Comparison of ENCODE assay signal across 7 mouse cellular contexts in genomic region chr4:152087211-152088081, GRCm38 (mm10). TPM values are rescaled to one million over a fixed set of nuclear protein-coding genes. Genes with fewer than 3 reads are reported as not detected.
DNase-seq lines count a peak whose midpoint lies in the region; ATAC-seq lines count a peak whose summit lies in the region.

No protein-coding gene starts in this region.

- H3K27ac ChIP-seq in neural tube, embryonic 11.5 days (ENCODE audit: low read depth, low read length) = no peak overlapping the region
- no peak overlapping the region; the same call in 1 of the 2 replicates for H3K27ac ChIP-seq in forebrain, embryonic 12.5 days
- no peak overlapping the region for H3K27ac ChIP-seq in liver, embryonic 11.5 days (ENCODE audit: low read depth, low read length)
- peak overlapping the region; percentile 58; the same call in 1 of the 2 replicates for H3K27ac ChIP-seq in stomach, embryonic 16.5 days (ENCODE audit: low read length)

- H3K4me1 ChIP-seq in neural tube, embryonic 11.5 days (ENCODE audit: control insufficient read depth, insufficient read depth, low read length) = peaks cover 14% of the 10 kb centered on the region
- H3K4me1 ChIP-seq in forebrain, embryonic 12.5 days = peaks cover 28% of the 10 kb centered on the region
- H3K4me1 ChIP-seq in liver, embryonic 11.5 days (replicated peaks; ENCODE audit: control insufficient read depth, insufficient read depth, low read length) = peaks cover 26% of the 10 kb centered on the region
- peaks cover 15% of the 10 kb centered on the region for H3K4me1 ChIP-seq in stomach, embryonic 16.5 days (ENCODE audit: control insufficient read depth, insufficient read depth, low read length)

- DNase-seq in neural tube, embryonic 11.5 days (ENCODE audit: low spot score) = no peak
- DNase-seq in neural tube, embryonic 10.5 days (ENCODE audit: extremely low spot score, low spot score) = no peak
- no peak for DNase-seq in liver, embryonic 11.5 days (ENCODE audit: low spot score)
- no peak for DNase-seq in right cerebral cortex, postnatal 36 days (ENCODE audit: low spot score in 2 of 2)
- DNase-seq in cerebellum, adult 9-11 months = no peak

- H3K36me3 ChIP-seq in neural tube, embryonic 11.5 days (ENCODE audit: control insufficient read depth, insufficient read depth, low read length) = no peaks in the 10 kb centered on the region
- no peaks in the 10 kb centered on the region for H3K36me3 ChIP-seq in forebrain, embryonic 12.5 days (replicated peaks)
- no peaks in the 10 kb centered on the region for H3K36me3 ChIP-seq in liver, embryonic 11.5 days (ENCODE audit: control insufficient read depth, insufficient read depth, low read length)
- H3K36me3 ChIP-seq in stomach, embryonic 16.5 days (ENCODE audit: control insufficient read depth, insufficient read depth, low read length) = no peaks in the 10 kb centered on the region

- H3K9me3 ChIP-seq in neural tube, embryonic 11.5 days (ENCODE audit: control insufficient read depth, low read length) = no peaks in the 10 kb centered on the region
- H3K9me3 ChIP-seq in forebrain, embryonic 12.5 days = no peaks in the 10 kb centered on the region
- H3K9me3 ChIP-seq in liver, embryonic 11.5 days (ENCODE audit: control insufficient read depth, low read length) = no peaks in the 10 kb centered on the region
- H3K9me3 ChIP-seq in stomach, embryonic 16.5 days (replicated peaks; ENCODE audit: control insufficient read depth, low read length) = no peaks in the 10 kb centered on the region; the same call in 1 of the 2 replicates

- H3K27me3 ChIP-seq in neural tube, embryonic 11.5 days (ENCODE audit: control insufficient read depth, insufficient read depth, low read length) = no peaks in the 10 kb centered on the region
- peaks cover 3% of the 10 kb centered on the region for H3K27me3 ChIP-seq in forebrain, embryonic 12.5 days
- no peaks in the 10 kb centered on the region for H3K27me3 ChIP-seq in liver, embryonic 11.5 days (replicated peaks; ENCODE audit: control insufficient read depth, insufficient read depth, low read length)
- no peaks in the 10 kb centered on the region for H3K27me3 ChIP-seq in stomach, embryonic 16.5 days (ENCODE audit: control insufficient read depth, insufficient read depth, low read length)

- peak overlapping the region; percentile 89 for H3K4me2 ChIP-seq in neural tube, embryonic 11.5 days (ENCODE audit: low read depth)
- peak overlapping the region; percentile 88 for H3K4me2 ChIP-seq in forebrain, embryonic 12.5 days
- H3K4me2 ChIP-seq in liver, embryonic 11.5 days = peak overlapping the region; percentile 92
- peak overlapping the region; percentile 88 for H3K4me2 ChIP-seq in stomach, embryonic 16.5 days (ENCODE audit: low read depth, low read length)

- ATAC-seq in neural tube, embryonic 11.5 days (ENCODE audit: insufficient read depth, low FRiP score, low TSS enrichment) = no peak; the same call in 1 of the 2 replicates
- ATAC-seq in forebrain, embryonic 12.5 days (ENCODE audit: low FRiP score) = peak; percentile 37; the same call in 1 of the 2 replicates
- peak; percentile 11; the same call in 1 of the 2 replicates for ATAC-seq in liver, embryonic 11.5 days (replicated peaks; ENCODE audit: low FRiP score)
- ATAC-seq in stomach, embryonic 16.5 days (ENCODE audit: insufficient read depth, low FRiP score) = no peak

- peak overlapping the region; percentile 84 for H3K9ac ChIP-seq in neural tube, embryonic 11.5 days (ENCODE audit: low read length)
- H3K9ac ChIP-seq in forebrain, embryonic 12.5 days = peak overlapping the region; percentile 80
- H3K9ac ChIP-seq in liver, embryonic 11.5 days (ENCODE audit: low read depth, low read length) = peak overlapping the region; percentile 83
- H3K9ac ChIP-seq in stomach, embryonic 16.5 days (ENCODE audit: low read length) = peak overlapping the region; percentile 90

- 6% methylated on average over 12 of the region's 12 CpGs for WGBS in neural tube, embryonic 11.5 days
- WGBS in forebrain, embryonic 12.5 days = 3% methylated on average over 12 of the region's 12 CpGs
- 7% methylated on average over 12 of the region's 12 CpGs for WGBS in liver, embryonic 11.5 days
- 7% methylated on average over 12 of the region's 12 CpGs for WGBS in stomach, embryonic 16.5 days

- H3K4me3 ChIP-seq in neural tube, embryonic 11.5 days (ENCODE audit: low read depth, low read length) = peak overlapping the region; percentile 71
- H3K4me3 ChIP-seq in forebrain, embryonic 12.5 days (replicated peaks) = peak overlapping the region; percentile 73
- peak overlapping the region; percentile 78 for H3K4me3 ChIP-seq in liver, embryonic 11.5 days (ENCODE audit: low read depth, low read length)
- peak overlapping the region; percentile 81 for H3K4me3 ChIP-seq in stomach, embryonic 16.5 days (replicated peaks; ENCODE audit: low read length)

RNA-seq across cellular contexts. Expression of gene Plekhg5, which starts 15.1 kb away (rescaled TPM):
- polyA plus RNA-seq in neural tube, embryonic 11.5 days (2014; fragmentation: Nextera tagmentation; extraction: Ambion mirVana) = 7.2 and 7.3 TPM in 2 replicates
- polyA plus RNA-seq in forebrain, embryonic 12.5 days (2016; fragmentation: Nextera tagmentation; extraction: Ambion mirVana) = 9.5 and 10.8 TPM in 2 replicates
- polyA plus RNA-seq in liver, embryonic 11.5 days (2014; fragmentation: Nextera tagmentation; extraction: Ambion mirVana) = 8.4 and 8.9 TPM in 2 replicates
- polyA plus RNA-seq in stomach, embryonic 16.5 days (2015; fragmentation: Nextera tagmentation; extraction: Ambion mirVana) = 12.3 and 14.1 TPM in 2 replicates

RNA-seq across cellular contexts. Expression of gene Tnfrsf25, which starts 28.3 kb away (rescaled TPM):
- polyA plus RNA-seq in neural tube, embryonic 11.5 days (2014; fragmentation: Nextera tagmentation; extraction: Ambion mirVana) = 0.42 and 0.62 TPM in 2 replicates
- polyA plus RNA-seq in forebrain, embryonic 12.5 days (2016; fragmentation: Nextera tagmentation; extraction: Ambion mirVana) = 0.66 and 0.76 TPM in 2 replicates
- polyA plus RNA-seq in liver, embryonic 11.5 days (2014; fragmentation: Nextera tagmentation; extraction: Ambion mirVana) = 0.90 and 1.3 TPM in 2 replicates
- 1.5 and 2.1 TPM in 2 replicates for polyA plus RNA-seq in stomach, embryonic 16.5 days (2015; fragmentation: Nextera tagmentation; extraction: Ambion mirVana)

RNA-seq across cellular contexts. Expression of gene Nol9, which starts 48.3 kb away (rescaled TPM):
- 31.8 and 32.8 TPM in 2 replicates for polyA plus RNA-seq in neural tube, embryonic 11.5 days (2014; fragmentation: Nextera tagmentation; extraction: Ambion mirVana)
- polyA plus RNA-seq in forebrain, embryonic 12.5 days (2016; fragmentation: Nextera tagmentation; extraction: Ambion mirVana) = 33.3 and 34.1 TPM in 2 replicates
- 53.3 and 59.4 TPM in 2 replicates for polyA plus RNA-seq in liver, embryonic 11.5 days (2014; fragmentation: Nextera tagmentation; extraction: Ambion mirVana)
- polyA plus RNA-seq in stomach, embryonic 16.5 days (2015; fragmentation: Nextera tagmentation; extraction: Ambion mirVana) = 18.7 and 20.9 TPM in 2 replicates

RNA-seq across cellular contexts. Expression of gene Tas1r1, which starts 49.1 kb away (rescaled TPM):
- 0.38 and 0.66 TPM in 2 replicates for polyA plus RNA-seq in neural tube, embryonic 11.5 days (2014; fragmentation: Nextera tagmentation; extraction: Ambion mirVana)
- 0.55 and 0.78 TPM in 2 replicates for polyA plus RNA-seq in forebrain, embryonic 12.5 days (2016; fragmentation: Nextera tagmentation; extraction: Ambion mirVana)
- polyA plus RNA-seq in liver, embryonic 11.5 days (2014; fragmentation: Nextera tagmentation; extraction: Ambion mirVana) = 0.18 and 0.21 TPM in 2 replicates
- 0.37 and 0.47 TPM in 2 replicates for polyA plus RNA-seq in stomach, embryonic 16.5 days (2015; fragmentation: Nextera tagmentation; extraction: Ambion mirVana)

RNA-seq across cellular contexts. Expression of gene Zbtb48, which starts 60.0 kb away (rescaled TPM):
- 17.4 and 23.8 TPM in 2 replicates for polyA plus RNA-seq in neural tube, embryonic 11.5 days (2014; fragmentation: Nextera tagmentation; extraction: Ambion mirVana)
- polyA plus RNA-seq in forebrain, embryonic 12.5 days (2016; fragmentation: Nextera tagmentation; extraction: Ambion mirVana) = 23.7 and 24.2 TPM in 2 replicates
- polyA plus RNA-seq in liver, embryonic 11.5 days (2014; fragmentation: Nextera tagmentation; extraction: Ambion mirVana) = 17.0 and 17.8 TPM in 2 replicates
- 17.0 and 18.0 TPM in 2 replicates for polyA plus RNA-seq in stomach, embryonic 16.5 days (2015; fragmentation: Nextera tagmentation; extraction: Ambion mirVana)

Comparison
In these comparisons a context has a peak if more than half of its experiments do, and no peak if none do; other contexts are left out.
1. ATAC-seq: peak in forebrain, embryonic 12.5 days (single experiment) and liver, embryonic 11.5 days (single experiment); none in neural tube, embryonic 11.5 days (single experiment) and stomach, embryonic 16.5 days (single experiment).
2. Peak in every context shown above with its lines, with median percentiles within 50 percentile points of each other: H3K4me2 ChIP-seq, H3K4me3 ChIP-seq and H3K9ac ChIP-seq.